ENCODE assay signal across 8 mouse cellular contexts in the genomic region with DNA sequence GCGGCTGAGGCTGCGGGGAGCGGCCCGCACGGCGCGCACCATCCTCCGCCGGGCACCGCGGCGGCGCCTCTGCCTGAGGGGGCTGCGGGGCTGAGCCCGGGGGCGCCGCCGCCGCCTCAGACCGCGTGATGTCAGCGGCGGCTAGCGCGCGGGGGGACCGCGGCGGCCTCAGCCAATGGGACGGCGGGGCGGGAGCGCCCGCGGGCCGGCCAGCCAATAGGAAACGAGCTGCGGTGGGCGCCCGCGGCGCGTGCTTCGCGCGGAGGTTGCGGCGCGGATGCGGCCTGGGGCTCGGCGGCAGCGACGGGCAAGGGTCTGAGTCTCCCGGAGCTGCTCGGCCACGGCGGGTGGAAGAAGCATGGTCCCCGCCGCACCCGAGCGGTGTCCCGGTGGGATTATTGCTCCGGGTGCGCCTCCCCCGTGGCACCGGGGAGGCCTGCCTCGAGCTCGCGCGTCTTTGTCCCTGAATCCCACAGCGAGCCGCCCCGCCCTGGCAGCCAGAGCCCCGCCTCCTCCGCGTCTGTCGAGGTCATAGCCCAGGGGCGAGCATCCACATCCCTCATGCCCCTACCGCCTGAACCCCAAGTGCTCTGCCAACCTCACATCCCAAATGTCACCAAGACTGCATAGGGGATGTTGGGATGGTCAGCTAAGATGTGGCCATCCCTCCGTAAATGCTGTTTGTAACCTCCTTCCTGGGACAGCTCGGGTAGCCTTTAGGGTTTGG. TPM values are rescaled to one million over a fixed set of nuclear protein-coding genes. Genes with fewer than 3 reads are reported as not detected.
DNase-seq lines count a peak whose midpoint lies in the region; ATAC-seq and TF ChIP-seq lines count a peak whose summit lies in the region.

A gene (minus strand): TSS at position 129 of the 727 bp plus-strand sequence.

- no peak for TF ChIP-seq EP300 in ES-Bruce4 (IDR thresholded peaks at IDR 0.05; ENCODE audit: insufficient read depth, low read depth, low read length)

- WGBS in cerebellum, adult 2 months = 2% methylated on average over 59 of the region's 82 CpGs
- 2% methylated on average over 76 of the region's 82 CpGs for WGBS in forebrain, postnatal 0 days
- WGBS in lung, embryonic 15.5 days = 3% methylated on average over 54 of the region's 82 CpGs
- under 1% methylated on average over 81 of the region's 82 CpGs for whole genome bisulfite sequencing in olfactory bulb, adult 2 months

- peak within 1 kb of the TSS; percentile 94 for H3K4me2 ChIP-seq in forebrain, postnatal 0 days (ENCODE audit: low read depth)
- H3K4me2 ChIP-seq in lung, embryonic 15.5 days = peak within 1 kb of the TSS; percentile 97

- intact Hi-C loops in heart, postnatal 25 days (cut with DNase I) = no loop called here

- TF ChIP-seq POLR2A in ES-Bruce4 (IDR thresholded peaks at IDR 0.05; ENCODE audit: insufficient read depth, low read length) = no peak
- 0 out of 2 replicates have a peak, but pooled peaks have one; percentile 20 for TF ChIP-seq POLR2A in cerebellum, adult 2 months (IDR thresholded peaks at IDR 0.05; ENCODE audit: borderline replicate concordance, insufficient read depth, low read length)
- peak; percentile 91 for TF ChIP-seq POLR2A in olfactory bulb, adult 2 months (IDR thresholded peaks at IDR 0.05; ENCODE audit: insufficient read depth, low read depth, low read length)

- H3K36me3 ChIP-seq in ES-Bruce4 (ENCODE audit: control insufficient read depth, insufficient read depth, low read length, poor library complexity, severe bottlenecking) = no peaks in the 10 kb centered on the region
- H3K36me3 ChIP-seq in forebrain, postnatal 0 days (ENCODE audit: insufficient read depth) = no peaks in the 10 kb centered on the region
- H3K36me3 ChIP-seq in lung, embryonic 15.5 days = no peaks in the 10 kb centered on the region

- DNase-seq in cerebellum, adult 2 months = peak; percentile 79 to 83
- peak; percentile 96 for DNase-seq in forebrain, postnatal 0 days
- peak; percentile 75 for DNase-seq in heart, postnatal 25 days (ENCODE audit: low spot score)
- peak; percentile 59 to 85 for DNase-seq in layer of hippocampus, adult 8-10 months (ENCODE audit: low spot score in 2 of 2)
- DNase-seq in thymus, adult 18-20 months = peak; percentile 71 to 72

- no peaks in the 10 kb centered on the region for H3K9me3 ChIP-seq in ES-Bruce4 (replicated peaks; ENCODE audit: control insufficient read depth, insufficient read depth, low read length, poor library complexity, severe bottlenecking)
- H3K9me3 ChIP-seq in forebrain, postnatal 0 days (ENCODE audit: low read length) = no peaks in the 10 kb centered on the region
- H3K9me3 ChIP-seq in lung, embryonic 15.5 days = no peaks in the 10 kb centered on the region

- ATAC-seq in forebrain, postnatal 0 days = peak; percentile 98
- ATAC-seq in lung, embryonic 15.5 days (ENCODE audit: borderline replicate concordance, extremely low read depth, low FRiP score, low TSS enrichment) = peak; percentile 90

- no peaks in the 10 kb centered on the region for H3K4me1 ChIP-seq in ES-Bruce4 (ENCODE audit: control insufficient read depth, insufficient read depth, low read length)
- H3K4me1 ChIP-seq in cerebellum, adult 2 months (ENCODE audit: control insufficient read depth, insufficient read depth, low read length) = peaks cover 8% of the 10 kb centered on the region; the same call in 1 of the 2 replicates
- peaks cover 9% of the 10 kb centered on the region for H3K4me1 ChIP-seq in forebrain, postnatal 0 days (ENCODE audit: insufficient read depth)
- H3K4me1 ChIP-seq in lung, embryonic 15.5 days = peaks cover 24% of the 10 kb centered on the region
- peaks cover 10% of the 10 kb centered on the region for H3K4me1 ChIP-seq in olfactory bulb, adult 2 months (ENCODE audit: control insufficient read depth, insufficient read depth, low read length)

- no peak for TF ChIP-seq CTCF in ES-Bruce4 (IDR thresholded peaks at IDR 0.05; ENCODE audit: low read depth, low read length)
- TF ChIP-seq CTCF in cerebellum, adult 2 months (IDR thresholded peaks at IDR 0.05; ENCODE audit: borderline replicate concordance, insufficient read depth, low read depth, low read length) = no peak
- TF ChIP-seq CTCF in forebrain, postnatal 0 days (IDR thresholded peaks at IDR 0.05; ENCODE audit: low read depth) = no peak
- no peak for TF ChIP-seq CTCF in olfactory bulb, adult 2 months (IDR thresholded peaks at IDR 0.05; ENCODE audit: insufficient read depth, low read depth, low read length)

- peak within 1 kb of the TSS; percentile 95 for H3K9ac ChIP-seq in ES-Bruce4 (ENCODE audit: low read depth, poor library complexity, severe bottlenecking)
- H3K9ac ChIP-seq in forebrain, postnatal 0 days = peak within 1 kb of the TSS; percentile 92
- peak within 1 kb of the TSS; percentile 57 for H3K9ac ChIP-seq in lung, embryonic 15.5 days

- no peaks in the 10 kb centered on the region for H3K27me3 ChIP-seq in ES-Bruce4 (ENCODE audit: control insufficient read depth, insufficient read depth, low read length, poor library complexity, severe bottlenecking)
- no peaks in the 10 kb centered on the region for H3K27me3 ChIP-seq in cerebellum, adult 2 months (ENCODE audit: control insufficient read depth, insufficient read depth, low read length)
- H3K27me3 ChIP-seq in forebrain, postnatal 0 days (ENCODE audit: insufficient read depth, low read length) = no peaks in the 10 kb centered on the region
- H3K27me3 ChIP-seq in lung, embryonic 15.5 days = no peaks in the 10 kb centered on the region

- peak within 1 kb of the TSS; percentile 84 for H3K4me3 ChIP-seq in ES-Bruce4 (ENCODE audit: low read depth, low read length)
- H3K4me3 ChIP-seq in cerebellum, adult 2 months (replicated peaks; ENCODE audit: insufficient read depth, low read depth, low read length) = peak within 1 kb of the TSS; percentile 63
- H3K4me3 ChIP-seq in forebrain, postnatal 0 days (ENCODE audit: low read depth, low read length) = peak within 1 kb of the TSS; percentile 97
- peak within 1 kb of the TSS; percentile 69 for H3K4me3 ChIP-seq in lung, embryonic 15.5 days
- peak within 1 kb of the TSS; percentile 92 for H3K4me3 ChIP-seq in olfactory bulb, adult 2 months (ENCODE audit: insufficient read depth, low read depth, low read length)

- no peak within 1 kb of the TSS for H3K27ac ChIP-seq in ES-Bruce4 (ENCODE audit: insufficient read depth, low read length)
- 0 out of 2 replicates have a peak within 1 kb of the TSS, but pooled peaks have one; percentile 55 for H3K27ac ChIP-seq in cerebellum, adult 2 months (ENCODE audit: insufficient read depth, low read length)
- H3K27ac ChIP-seq in forebrain, postnatal 0 days (ENCODE audit: low read depth, low read length) = peak within 1 kb of the TSS; percentile 94
- H3K27ac ChIP-seq in lung, embryonic 15.5 days = peak within 1 kb of the TSS; percentile 51
- H3K27ac ChIP-seq in olfactory bulb, adult 2 months (ENCODE audit: insufficient read depth, low read depth, low read length) = peak within 1 kb of the TSS; percentile 98

RNA-seq across cellular contexts. Expression of the gene that starts here (rescaled TPM):
- 23.1 and 31.8 TPM in 2 replicates for polyA plus RNA-seq in ES-Bruce4 (2011; ENCODE audit: insufficient read depth, insufficient read length, low read depth, missing spikeins)
- polyA plus RNA-seq in cerebellum, adult 2 months (2012; rRNA removed) = 121 and 147 TPM in 2 replicates
- total RNA-seq in forebrain, postnatal 0 days (2014; rRNA removed) = 92.7 and 105 TPM in 2 replicates
- polyA plus RNA-seq in forebrain, postnatal 0 days (2015; fragmentation: Nextera tagmentation; extraction: Ambion mirVana) = 47.3 and 56.7 TPM in 2 replicates
- 1 to 10 TPM; 3.9 to 4.1 TPM for total RNA-seq in heart, postnatal 25 days (2021)
- total RNA-seq in layer of hippocampus, adult 8-10 months (2022) = 100 to 1,000 TPM; 220 to 248 (median 241) TPM
- 11.1 and 11.4 TPM in 2 replicates for polyA plus RNA-seq in lung, embryonic 15.5 days (2015; fragmentation: Nextera tagmentation; extraction: Ambion mirVana)
- 199 TPM in 1 of 2 replicates, not detected in the other for polyA plus RNA-seq in olfactory bulb, adult 2 months (2012; ENCODE audit: insufficient read depth, insufficient read length, low replicate concordance, missing spikeins)

Comparison
In these comparisons a context has a peak if more than half of its experiments do, and no peak if none do; other contexts are left out.
1. RNA of the gene that starts here (total RNA-seq): 220 to 248 TPM in layer of hippocampus, adult 8-10 months and 92.7 to 105 TPM in forebrain, postnatal 0 days; 3.9 to 4.1 TPM in heart, postnatal 25 days; every median in the first group is over 10 times any median in the second.
2. Peak in every context shown above with its lines, with median percentiles within 50 percentile points of each other: H3K4me3 ChIP-seq, H3K9ac ChIP-seq and DNase-seq.